Mouse (Mus musculus): Measurements from ENCODE around the gene 6430548M08Rik. TPM values are rescaled to one million over a fixed set of nuclear protein-coding genes. Genes with fewer than 3 reads are reported as not detected.

6430548M08Rik gene
- total RNA-seq, 2 experiments from 2014 or later: 108 to 110 TPM

- no peak for DNase-seq (ENCODE audit: low spot score in 2 of 2)
These were observed 9.2 kb upstream of the 6430548M08Rik start for GRCm38 (mm10) chr8:120104721-120105272.

- DNase-seq (ENCODE audit: low spot score in 2 of 2): no peak
These were observed 4.8 kb upstream of the 6430548M08Rik start for GRCm38 (mm10) chr8:120109149-120109548.

GRCm38 (mm10) chr8:120110966-120111365 is 3.0 kb upstream of the 6430548M08Rik start:
- DNase-seq (ENCODE audit: low spot score in 2 of 2): no peak

GRCm38 (mm10) chr8:120111382-120111781 is 2.6 kb upstream of the 6430548M08Rik start:
- no peak for DNase-seq (ENCODE audit: low spot score in 2 of 2)

- DNase-seq (ENCODE audit: low spot score in 2 of 2): no peak
These were observed 1.4 kb upstream of the 6430548M08Rik start for GRCm38 (mm10) chr8:120112535-120112934.

- DNase-seq (ENCODE audit: low spot score in 2 of 2): no peak
These were observed 646 bp upstream of the 6430548M08Rik start for GRCm38 (mm10) chr8:120113306-120113705.

- DNase-seq (ENCODE audit: low spot score in 2 of 2): no peak
These were observed 426 bp downstream of the 6430548M08Rik start for GRCm38 (mm10) chr8:120114315-120114841.

GRCm38 (mm10) chr8:120116600-120116999 is 2.6 kb downstream of the 6430548M08Rik start:
- no peak for DNase-seq (ENCODE audit: low spot score in 2 of 2)

GRCm38 (mm10) chr8:120118162-120118561 is 4.2 kb downstream of the 6430548M08Rik start:
- no peak for DNase-seq (ENCODE audit: low spot score in 2 of 2)

GRCm38 (mm10) chr8:120118847-120119246 is 4.9 kb downstream of the 6430548M08Rik start:
- DNase-seq (ENCODE audit: low spot score in 2 of 2): no peak

GRCm38 (mm10) chr8:120119429-120119828 is 5.5 kb downstream of the 6430548M08Rik start:
- no peak for DNase-seq (ENCODE audit: low spot score in 2 of 2)

- DNase-seq (ENCODE audit: low spot score in 2 of 2): no peak
These were observed 6.0 kb downstream of the 6430548M08Rik start for GRCm38 (mm10) chr8:120119931-120120330.

- no peak for DNase-seq (ENCODE audit: low spot score in 2 of 2)
These were observed 7.0 kb downstream of the 6430548M08Rik start for GRCm38 (mm10) chr8:120120951-120121350.

GRCm38 (mm10) chr8:120124261-120124660 is 10.3 kb downstream of the 6430548M08Rik start:
- DNase-seq (ENCODE audit: low spot score in 2 of 2): no peak

- no peak for DNase-seq (ENCODE audit: low spot score in 2 of 2)
These were observed 11.0 kb downstream of the 6430548M08Rik start for GRCm38 (mm10) chr8:120124836-120125389.

- no peak for DNase-seq (ENCODE audit: low spot score in 2 of 2)
These were observed 12.6 kb downstream of the 6430548M08Rik start for GRCm38 (mm10) chr8:120126357-120127161.

GRCm38 (mm10) chr8:120129547-120129946 is 15.6 kb downstream of the 6430548M08Rik start:
- DNase-seq (ENCODE audit: low spot score in 2 of 2): no peak

- no peak for DNase-seq (ENCODE audit: low spot score in 2 of 2)
These were observed 17.2 kb downstream of the 6430548M08Rik start for GRCm38 (mm10) chr8:120131158-120131557.

GRCm38 (mm10) chr8:120133169-120133568 is 19.2 kb downstream of the 6430548M08Rik start:
- DNase-seq (ENCODE audit: low spot score in 2 of 2): no peak

- DNase-seq (ENCODE audit: low spot score in 2 of 2): no peak
These were observed 21.7 kb downstream of the 6430548M08Rik start for GRCm38 (mm10) chr8:120135687-120136086.

GRCm38 (mm10) chr8:120136618-120137017 is 22.7 kb downstream of the 6430548M08Rik start:
- DNase-seq (ENCODE audit: low spot score in 2 of 2): peak; percentile 56 to 66

GRCm38 (mm10) chr8:120138958-120139357 is 25.0 kb downstream of the 6430548M08Rik start:
- DNase-seq (ENCODE audit: low spot score in 2 of 2): no peak

Measured in layer of hippocampus, postnatal 14 days (tissue).